Mouse (Mus musculus) c-Kit-negative CD71-positive TER-119-positive erythroid progenitor cells, embryonic 14.5 days (primary cell): Measurements from ENCODE around the gene Olfr154.
"Not testable (repeated sequence)": the region's sequence is repeated elsewhere in the genome, so short reads cannot be mapped to it uniquely, and the experiment has no call there.

Source experiments
- DNase-seq: peaks from one replicate; pipeline ENCODE4 v3.0.0-alpha.2; 2013; ENCODE audit warnings: low read depth, low spot score

Olfr154 gene

GRCm38 (mm10) chr2:85664355-85664754, at the start of gene Olfr154:
Olfr154 (minus strand) TSS chr2:85664455.
- not testable (repeated sequence) for DNase-seq

- no peak for DNase-seq
Observed at GRCm38 (mm10) chr2:85711159-85711558, 46.9 kb upstream of the Olfr154 start.

- DNase-seq, result not testable (repeated sequence)
Observed at GRCm38 (mm10) chr2:85710680-85711079, 46.4 kb upstream of the Olfr154 start.

- no peak for DNase-seq
Observed at GRCm38 (mm10) chr2:85689131-85689530, 24.9 kb upstream of the Olfr154 start, which contains the start of gene Olfr1008. Olfr1008 (plus strand) TSS chr2:85689431.

GRCm38 (mm10) chr2:85678667-85679066, 14.4 kb upstream of the Olfr154 start, which contains the start of gene Olfr1006:
Olfr1006 (minus strand) TSS chr2:85678767.
- DNase-seq, result no peak

- no peak for DNase-seq
Observed at GRCm38 (mm10) chr2:85650604-85651003, 13.7 kb downstream of the Olfr154 start, which contains the start of gene Olfr1002. Olfr1002 (minus strand) TSS chr2:85650704.
